Mouse (Mus musculus): ENCODE results near the gene Slc35a3.
"Not testable (repeated sequence)": the region's sequence is repeated elsewhere in the genome, so short reads cannot be mapped to it uniquely, and the experiment has no call there.

Gene Slc35a3

DNA sequence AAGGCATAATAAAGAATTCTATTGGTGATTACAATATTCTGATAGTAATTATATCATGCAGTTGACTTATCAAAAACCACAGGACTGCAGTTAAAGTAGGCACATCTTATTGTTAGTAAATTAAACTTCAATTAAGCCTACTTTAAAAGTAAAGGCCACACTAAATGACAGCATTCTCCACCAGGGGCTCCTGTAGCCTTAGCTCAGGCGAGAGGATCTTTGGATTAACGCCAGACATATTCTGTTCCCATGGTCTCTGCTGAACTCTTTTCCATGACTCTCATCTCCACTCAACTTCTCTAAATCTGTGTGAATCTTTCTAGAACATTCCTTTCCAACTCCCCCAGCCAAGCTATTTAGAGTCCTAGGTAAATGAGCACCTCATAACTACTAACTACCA is 13.8 kb downstream of the Slc35a3 start:
- in situ Hi-C loops (cut with MseI, MboI), result no loop called here

DNA sequence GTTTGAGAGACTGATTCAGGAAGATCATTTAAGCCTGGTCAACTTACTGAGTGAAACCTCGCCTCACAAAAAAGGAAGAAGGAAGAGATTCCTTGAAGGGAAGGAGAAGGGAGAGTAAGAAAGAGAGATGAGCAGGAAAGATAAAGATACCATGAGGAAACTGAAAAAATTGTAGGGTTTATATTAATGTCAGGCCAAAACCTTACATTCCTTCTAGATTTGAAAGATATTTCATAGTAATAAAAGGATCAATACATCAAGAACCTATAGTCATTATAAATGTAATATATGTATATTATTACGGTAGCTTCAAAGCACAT is 17.0 kb downstream of the Slc35a3 start:
- in situ Hi-C loops (cut with MseI, MboI), result no loop called here

DNA sequence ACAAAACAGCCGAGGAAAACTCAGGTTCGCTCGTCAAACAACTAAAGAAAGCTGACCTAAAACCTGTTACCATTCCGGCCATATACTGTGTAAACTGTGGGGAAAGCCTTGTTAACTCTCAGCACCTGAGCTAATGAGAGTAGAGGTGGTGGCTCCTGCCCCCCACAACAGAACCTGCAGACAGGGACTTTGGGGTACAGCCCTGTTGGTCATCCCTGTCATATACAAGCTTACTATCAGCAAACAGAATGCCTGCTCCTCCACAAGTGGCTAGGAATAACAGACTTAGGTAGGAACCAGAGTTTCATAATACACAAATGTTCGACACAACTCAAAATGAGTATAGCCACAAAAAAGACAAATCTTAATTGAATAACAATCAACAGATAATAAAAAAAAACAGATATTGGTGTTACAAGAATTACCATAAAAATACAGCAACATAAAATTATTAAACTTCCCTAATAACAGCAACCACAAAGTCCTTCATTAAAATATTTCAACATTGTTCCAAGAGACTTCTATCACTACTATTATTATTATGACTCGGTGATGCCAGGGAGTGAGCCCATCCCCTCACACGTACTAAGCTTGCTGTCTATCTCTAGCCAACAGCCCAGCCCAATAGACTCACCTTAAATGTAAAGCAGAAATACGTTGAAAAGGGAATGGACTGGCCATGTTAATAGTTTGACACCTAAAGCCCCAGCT is 17.5 kb downstream of the Slc35a3 start:
- in situ Hi-C loops (cut with MseI, MboI), result no loop called here

DNA sequence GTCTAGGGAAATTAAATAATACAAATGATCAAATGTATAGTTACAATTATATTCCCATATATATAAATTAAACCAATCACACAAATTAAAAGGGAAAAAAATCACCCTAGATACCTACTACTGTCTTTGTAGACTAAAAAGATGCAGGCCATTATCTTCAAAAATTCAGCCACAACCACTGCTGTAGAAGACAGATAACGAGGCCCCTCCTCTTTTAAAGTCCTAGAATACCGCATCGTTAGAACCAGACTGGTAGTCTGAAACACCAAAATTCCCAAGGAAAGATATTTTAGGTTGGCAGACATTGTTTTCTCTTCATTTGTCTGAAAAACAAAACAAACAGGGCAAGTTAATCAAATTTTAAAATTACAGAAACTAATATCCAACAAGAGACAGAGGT is 18.3 kb downstream of the Slc35a3 start:
- in situ Hi-C loops (cut with MseI, MboI), result no loop called here

DNA sequence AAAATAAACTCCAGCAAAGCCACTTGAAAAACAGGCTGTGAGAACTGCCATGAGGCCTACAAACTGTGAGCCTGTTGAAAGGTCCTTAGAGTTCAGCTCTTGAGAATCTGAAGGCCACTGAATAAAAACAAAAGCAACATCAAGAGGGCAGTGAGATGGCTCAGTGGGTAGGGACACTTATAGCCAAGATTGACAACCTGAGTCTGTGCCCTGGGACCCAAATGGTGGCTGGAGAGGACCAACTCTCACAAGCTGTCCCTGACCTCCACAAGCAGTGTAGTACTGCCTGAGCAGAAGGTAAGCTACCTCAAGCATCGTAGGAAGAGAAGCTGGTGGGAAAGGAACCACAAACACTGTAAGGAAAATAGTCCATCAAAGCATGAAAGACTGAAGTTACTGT is 31.5 kb downstream of the Slc35a3 start, which contains the start of gene Gm43191:
TSS of gene Gm43191 (minus strand) at position 101 of the 400 bp plus-strand sequence.
- in situ Hi-C loops (cut with MseI, MboI), result no loop called here

DNA sequence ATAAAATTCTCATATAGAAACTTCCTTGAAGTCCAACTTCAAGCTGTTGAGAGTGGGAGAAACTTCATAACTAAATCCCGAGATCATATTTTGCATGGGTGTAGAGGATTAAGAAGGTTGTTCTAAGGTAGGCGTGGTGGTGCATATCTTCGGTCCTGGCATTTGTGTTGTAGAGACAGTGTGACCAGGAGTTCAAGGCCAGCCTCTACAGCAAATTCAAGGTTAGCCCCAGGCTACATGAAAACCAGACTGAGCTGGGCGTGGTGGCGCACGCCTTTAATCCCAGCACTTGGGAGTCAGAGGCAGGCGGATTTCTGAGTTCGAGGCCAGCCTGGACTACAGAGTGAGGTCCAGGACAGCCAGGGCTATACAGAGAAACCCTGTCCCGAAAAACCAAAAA is 48.4 kb downstream of the Slc35a3 start:
- in situ Hi-C loops (cut with MseI, MboI), result not testable (repeated sequence)

DNA sequence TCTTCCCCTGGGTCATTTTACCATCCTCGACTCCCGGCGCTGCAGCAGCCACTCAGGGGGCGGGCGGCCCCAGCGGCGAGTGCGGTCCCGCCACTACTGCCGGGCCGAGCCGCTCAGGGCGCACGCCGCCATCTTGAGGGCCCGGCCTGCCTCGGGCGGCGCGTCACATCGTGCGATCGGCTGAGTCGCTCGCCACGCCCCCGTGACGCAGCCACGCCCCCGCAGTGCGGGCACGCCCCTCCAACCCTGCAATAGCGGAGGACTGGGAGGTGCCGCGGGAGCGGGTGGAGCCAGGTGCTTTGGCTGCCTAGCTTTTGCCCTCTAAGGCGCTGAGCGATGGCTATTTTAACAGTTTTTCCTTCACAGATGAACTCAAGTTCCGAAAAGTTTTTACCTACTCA is 50.2 kb downstream of the Slc35a3 start, which contains the start of gene Mfsd14a:
TSS of gene Mfsd14a (minus strand) at position 215 of the 401 bp plus-strand sequence.
- in situ Hi-C loops (cut with MseI, MboI), result no loop called here

DNA sequence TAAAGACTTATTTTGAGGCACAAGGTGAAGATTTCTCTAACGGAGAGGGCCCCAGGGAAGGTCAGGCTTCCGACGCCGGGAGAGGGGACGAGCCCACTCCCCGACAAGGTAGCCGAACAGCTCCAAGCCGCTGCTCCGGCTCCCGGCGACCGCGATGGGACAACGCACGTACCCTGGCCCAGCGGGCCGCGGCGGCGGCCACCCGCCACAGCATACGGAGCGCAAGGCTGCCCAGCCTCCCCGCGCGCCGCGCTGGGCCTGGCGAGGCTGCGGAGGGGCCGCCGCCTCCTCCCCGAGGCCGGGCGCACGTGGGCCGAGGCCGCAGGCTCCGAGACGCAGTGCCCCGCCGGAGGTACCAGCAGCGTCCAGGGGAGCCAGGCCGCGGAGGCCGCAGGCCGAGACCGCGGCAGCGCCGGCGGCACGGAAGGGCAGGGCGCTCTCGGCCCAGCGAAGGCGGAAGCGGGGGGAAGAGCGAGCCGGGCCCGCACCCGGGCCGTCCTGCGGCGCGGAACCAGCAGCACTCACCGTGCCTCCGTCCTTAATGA is 50.7 kb downstream of the Slc35a3 start:
- in situ Hi-C loops (cut with MseI, MboI), result no loop called here

DNA sequence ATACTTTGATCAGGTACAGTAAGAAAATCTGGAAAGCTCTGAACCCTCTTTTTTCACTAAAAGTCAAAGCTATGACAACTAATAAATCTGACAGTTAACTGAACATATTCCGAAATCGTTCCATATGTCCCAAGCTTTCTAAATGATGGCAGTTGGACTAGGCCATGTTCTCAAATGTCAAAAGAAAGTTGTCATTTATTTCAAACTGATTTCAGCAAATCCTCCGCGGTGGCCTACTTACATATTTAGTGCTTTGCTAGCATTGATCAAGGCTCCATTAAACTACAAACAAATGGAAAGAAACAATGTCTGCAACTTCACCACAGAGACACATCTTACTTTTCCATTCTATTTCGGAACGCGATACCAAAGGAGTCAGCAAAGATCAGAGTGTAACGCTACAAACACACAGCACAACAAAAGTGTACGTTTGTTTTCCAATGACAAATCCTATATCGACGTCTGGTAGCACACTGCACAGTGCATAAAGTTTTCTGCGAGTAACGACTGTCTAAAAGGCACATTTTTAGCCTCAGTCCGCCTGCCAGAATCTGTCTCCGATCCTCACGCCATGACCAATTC is 51.3 kb downstream of the Slc35a3 start:
- in situ Hi-C loops (cut with MseI, MboI), result no loop called here

DNA sequence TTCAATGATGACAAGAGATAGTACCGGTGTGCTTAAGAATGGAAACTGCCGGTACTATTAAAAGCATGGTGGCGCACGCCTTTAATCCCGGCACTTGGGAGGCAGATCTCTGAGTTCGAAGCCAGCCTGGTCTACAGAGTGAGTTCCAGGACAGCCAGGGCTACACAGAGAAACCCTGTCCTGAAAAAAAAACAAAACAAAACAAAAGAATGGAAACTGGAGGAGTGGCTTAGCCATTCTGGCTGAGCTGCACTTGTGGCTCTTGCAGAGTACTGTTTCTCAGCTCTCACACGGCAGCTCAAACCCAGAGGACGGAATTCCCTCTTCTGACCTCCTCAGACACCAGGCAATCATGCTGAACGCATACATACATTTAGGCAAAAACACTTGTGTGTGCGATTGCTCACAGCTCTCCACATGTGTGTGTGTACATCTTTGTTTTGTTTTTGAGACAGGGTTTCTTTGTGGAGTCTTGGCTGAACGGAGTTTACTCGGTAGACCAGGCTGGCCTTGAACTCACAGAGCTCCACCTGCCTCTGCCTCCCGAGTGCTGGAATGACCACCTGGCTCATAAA is 52.7 kb downstream of the Slc35a3 start:
- in situ Hi-C loops (cut with MseI, MboI), result no loop called here

DNA sequence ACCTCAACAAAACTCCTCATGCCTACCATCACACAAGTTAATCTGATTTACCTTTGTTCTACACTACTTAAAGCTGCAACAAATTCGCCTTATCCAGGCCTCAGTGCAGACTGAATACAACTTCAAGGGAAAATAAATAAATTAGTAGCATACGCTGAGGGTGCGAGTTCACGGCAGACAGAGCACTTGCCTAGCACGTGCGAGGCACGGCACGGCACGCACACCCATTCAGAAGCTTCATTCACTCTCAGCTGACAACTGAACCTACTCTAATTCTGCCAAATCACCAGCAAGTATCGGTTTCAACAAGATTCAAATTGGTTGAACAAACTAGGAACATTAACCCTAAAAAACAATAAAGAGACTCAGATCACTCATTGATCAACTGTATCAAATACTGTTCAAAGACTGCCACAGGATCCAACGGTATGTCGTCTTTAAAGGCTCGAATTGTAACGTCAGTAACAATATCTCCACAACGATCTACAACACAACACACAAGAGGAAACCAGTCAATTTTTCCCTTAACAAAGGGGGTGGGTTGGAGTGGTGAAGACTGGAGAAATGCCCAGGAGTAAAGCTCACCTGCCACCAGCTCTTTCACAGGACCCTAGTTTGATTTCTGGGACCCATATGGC is 53.6 kb downstream of the Slc35a3 start:
- in situ Hi-C loops (cut with MseI, MboI), result no loop called here

DNA sequence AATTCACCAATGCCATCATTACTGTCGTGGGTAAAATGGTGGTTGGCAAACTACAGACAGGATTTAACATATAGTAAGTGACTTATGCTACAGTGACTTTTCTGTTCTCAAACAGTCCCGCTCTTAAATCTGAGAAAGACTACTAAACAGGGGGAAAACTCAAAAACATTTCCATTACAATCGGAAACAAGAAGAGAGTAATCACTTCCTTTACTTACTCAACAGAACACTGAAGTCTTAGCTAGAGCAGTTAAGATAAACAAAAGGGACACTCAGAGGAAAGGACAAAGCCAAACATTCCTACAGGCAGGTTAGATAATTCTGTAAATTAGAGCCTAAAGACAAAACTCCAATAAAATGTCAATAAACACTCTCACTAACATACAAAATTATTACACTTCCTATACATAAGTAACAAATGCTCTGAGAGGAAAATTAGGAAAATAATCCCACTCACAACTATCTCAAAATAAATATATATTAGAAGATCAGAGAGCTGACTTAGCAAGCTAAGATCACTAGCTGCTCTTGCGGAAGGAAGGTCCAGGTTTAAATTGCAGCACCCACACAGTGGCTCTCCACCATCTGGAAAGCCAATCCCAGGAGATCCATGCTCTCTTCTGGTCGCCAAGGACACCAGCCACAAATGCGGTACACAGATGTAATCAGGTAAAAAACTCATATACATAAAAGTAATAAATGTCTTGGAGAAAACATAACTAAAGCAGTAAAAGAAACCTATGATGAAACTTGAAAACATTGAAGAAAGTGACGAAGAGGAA is 56.3 kb downstream of the Slc35a3 start:
- in situ Hi-C loops (cut with MseI, MboI), result no loop called here

DNA sequence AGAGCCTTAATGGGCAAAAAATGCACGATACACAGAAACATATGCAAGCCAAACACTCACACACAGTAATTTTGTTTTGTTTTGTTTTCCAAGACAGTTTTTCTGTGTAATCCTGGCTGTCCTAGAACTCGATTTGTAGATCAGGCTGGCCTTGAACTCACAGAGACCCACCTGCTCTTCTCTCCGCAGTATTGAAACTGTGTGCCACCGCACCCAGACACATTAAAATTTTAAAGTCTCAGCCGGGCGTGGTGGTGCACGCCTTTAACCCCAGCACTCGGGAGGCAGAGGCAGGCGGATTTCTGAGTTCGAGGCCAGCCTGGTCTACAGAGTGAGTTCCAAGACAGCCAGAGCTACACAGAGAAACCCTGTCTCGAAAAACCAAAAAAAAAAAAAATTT is 58.6 kb downstream of the Slc35a3 start:
- in situ Hi-C loops (cut with MseI, MboI), result not testable (repeated sequence)

DNA sequence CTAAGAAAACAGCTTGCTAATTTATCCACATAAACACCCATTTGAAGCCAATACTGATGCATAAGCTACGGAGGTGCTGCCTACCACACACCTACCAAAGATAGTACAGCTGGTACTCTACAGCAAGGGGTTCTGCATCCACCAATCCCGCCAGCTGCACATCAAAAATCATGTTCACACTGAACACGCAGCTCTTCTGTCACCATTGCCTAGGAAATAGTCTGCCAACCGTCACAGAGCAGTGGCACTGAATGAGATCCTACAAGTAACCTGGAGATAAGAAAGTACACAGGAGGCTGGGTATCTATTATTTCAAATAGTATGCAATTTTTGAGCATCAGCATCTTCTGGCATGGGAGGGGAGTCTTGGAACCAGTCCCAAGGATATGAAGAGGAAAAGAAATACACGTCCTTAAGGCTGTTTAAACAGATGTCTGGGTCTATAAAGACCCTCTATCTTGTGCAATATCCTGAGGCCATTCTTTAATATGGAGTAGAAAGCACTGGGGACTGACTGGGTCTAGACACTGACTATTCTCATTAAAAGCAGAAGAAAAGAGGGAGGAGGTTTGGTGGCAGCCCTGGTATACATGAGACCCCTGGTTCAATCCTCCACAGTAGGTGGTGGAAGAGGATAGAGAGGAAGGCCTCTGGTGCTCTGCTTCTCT is 59.2 kb downstream of the Slc35a3 start:
- in situ Hi-C loops (cut with MseI, MboI), result no loop called here

DNA sequence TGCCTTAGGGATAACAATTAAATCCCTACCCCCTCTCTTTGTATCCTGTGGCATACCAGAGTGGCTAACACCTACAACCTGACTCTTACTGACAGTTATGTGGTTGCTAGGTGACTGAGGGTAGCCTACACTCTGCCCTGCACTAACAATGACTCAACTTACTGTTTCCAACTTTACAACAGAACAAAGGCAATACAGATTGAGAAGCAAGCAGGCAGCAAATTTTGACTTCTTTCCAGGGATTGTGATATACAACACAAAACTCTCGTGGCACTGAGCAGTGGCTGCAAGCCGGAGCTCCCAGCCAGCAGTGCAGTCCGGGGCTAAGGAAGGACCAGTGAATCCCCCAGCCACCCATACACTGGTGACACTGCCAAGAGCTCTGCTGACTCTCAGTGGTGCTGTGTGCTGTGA is 60.6 kb downstream of the Slc35a3 start:
- in situ Hi-C loops (cut with MseI, MboI), result no loop called here

DNA sequence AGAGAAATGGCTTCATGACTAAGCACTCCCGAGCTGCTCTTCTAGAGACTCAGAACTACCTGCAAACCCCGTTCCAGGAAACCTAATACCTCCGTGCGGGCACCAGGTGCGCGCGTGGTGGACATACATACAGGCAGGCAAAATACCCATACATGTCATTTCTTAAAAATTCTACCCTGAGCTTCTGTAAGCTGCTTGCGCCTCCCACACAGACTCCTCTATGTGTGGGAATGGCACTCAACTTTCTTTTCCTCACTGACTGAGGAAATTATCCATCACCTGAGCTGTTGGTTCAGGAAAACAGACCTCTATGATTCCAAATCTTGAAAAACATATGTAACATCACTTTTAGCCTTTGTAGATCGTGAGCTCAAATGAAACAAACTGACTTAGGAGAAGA is 61.9 kb downstream of the Slc35a3 start:
- in situ Hi-C loops (cut with MseI, MboI), result no loop called here

DNA sequence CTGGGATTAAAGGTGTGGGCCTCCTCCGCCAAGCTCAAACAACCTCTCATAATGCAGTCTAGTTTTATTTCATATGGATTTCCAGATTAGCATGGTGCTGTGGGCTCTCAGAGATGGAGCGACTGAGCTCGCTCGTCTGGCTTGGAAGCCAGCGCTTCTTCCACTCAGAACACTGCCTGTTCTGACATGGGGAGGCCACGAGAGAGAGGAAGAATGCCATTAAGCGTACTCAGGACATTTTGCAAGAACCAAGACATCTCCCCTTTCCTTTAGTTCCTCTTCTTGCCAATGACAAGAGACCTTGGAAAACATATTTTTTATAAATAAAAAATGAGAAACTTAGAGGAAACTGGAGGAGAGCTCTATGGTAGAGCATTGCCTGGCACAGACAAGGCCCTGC is 63.8 kb downstream of the Slc35a3 start:
- in situ Hi-C loops (cut with MseI, MboI), result no loop called here

DNA sequence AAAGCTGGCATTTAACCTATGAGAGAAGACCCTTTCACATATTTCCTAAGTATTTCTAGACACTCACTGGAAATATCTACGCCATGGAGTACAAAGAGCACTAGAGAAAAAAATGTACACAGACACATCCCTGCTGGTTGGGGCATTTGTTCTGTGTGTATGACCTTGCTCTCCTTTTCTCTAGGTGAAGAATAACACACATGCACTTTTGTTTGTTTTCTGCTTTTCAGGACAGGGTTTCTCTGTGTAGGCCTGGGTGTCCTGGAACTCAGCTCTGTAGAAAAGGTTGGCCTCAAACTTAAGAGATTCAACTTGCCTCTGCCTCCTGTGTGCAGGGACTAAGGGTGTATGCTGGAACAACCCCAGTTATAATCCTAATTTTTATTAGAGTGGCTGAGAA is 66.2 kb downstream of the Slc35a3 start:
- in situ Hi-C loops (cut with MseI, MboI), result no loop called here

DNA sequence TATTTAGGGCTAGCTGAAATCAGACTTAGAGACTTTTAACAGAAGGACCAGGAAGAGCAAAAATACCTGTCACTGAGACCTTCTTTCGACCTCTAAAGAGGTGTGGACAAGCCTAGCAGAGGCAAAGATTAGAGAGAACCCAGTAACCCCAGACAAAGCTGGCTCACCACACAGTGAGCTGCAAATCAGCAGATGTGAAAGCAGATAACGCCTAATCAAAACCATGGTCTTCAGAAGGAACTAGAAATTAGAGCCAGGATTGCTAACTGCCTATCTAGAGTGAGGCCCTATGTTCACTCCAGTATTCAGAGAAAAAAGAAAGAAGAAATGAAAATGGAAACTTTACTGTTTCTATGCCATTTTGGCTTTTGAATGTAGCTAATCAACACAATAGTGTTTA is 70.3 kb downstream of the Slc35a3 start:
- in situ Hi-C loops (cut with MseI, MboI), result no loop called here

DNA sequence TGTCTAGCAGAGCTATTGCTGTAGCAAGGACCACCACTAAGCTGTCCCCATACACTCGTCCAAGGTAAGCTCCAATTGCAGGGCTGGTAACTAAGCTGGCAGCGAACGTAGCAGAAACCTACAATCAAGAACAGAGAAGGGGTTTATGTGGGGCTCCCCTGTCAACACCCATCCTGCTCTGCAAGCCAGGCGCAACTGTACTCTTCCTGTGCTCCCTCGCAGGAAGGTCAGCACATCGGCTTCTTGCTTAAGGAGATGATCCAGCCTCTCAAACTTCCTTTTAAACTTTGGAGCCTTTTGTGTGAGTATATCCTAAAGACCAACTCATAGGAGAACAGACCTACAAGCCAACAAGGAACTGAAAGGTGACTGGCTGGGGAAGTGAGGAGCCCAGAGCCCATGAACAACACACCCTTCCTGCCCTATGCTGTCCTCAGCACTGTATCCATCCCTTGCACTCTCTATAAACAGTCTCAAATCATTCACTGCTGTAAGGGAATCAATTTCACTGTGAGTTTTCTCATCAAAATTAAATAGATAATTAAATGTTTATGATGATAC is 70.7 kb downstream of the Slc35a3 start:
- in situ Hi-C loops (cut with MseI, MboI), result no loop called here

DNA sequence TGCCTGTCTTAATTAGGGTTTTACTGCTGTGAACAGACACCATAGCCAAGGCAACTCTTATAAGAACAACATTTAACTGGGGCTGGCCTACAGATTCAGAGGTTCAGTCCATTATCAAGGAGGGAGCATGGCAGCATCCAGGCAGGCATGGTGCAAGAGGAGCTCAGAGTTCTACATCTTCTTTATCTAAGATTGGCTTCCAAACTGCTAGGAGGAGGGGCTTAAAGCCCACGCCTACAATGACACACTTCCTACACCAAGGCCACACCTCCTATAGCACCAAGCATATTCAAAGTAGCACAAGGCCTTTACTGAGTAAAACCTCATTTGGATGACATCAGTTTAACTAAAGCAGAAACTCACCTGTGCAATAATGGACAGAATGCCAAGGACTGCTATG is 72.6 kb downstream of the Slc35a3 start:
- in situ Hi-C loops (cut with MseI, MboI), result no loop called here

Data from mouse trophoblast stem cell (cell line).